Mouse (Mus musculus): Measurements from ENCODE around the gene Frmd4b. TPM values are rescaled to one million over a fixed set of nuclear protein-coding genes. Genes with fewer than 3 reads are reported as not detected.

The Frmd4b gene
- polyA plus RNA-seq, 1 experiment from 2014 or later: 11.1 TPM

- 0 out of 2 replicates have a peak, but pooled peaks cover 5% of the 10 kb centered on the region for H3K4me1 ChIP-seq (ENCODE audit: insufficient read depth, low read depth, low read length)
- no peak overlapping the region for H3K4me2 ChIP-seq (replicated peaks; ENCODE audit: low read depth, low read length)
- H3K36me3 ChIP-seq (ENCODE audit: insufficient read depth, low read length): peaks cover 9% of the 10 kb centered on the region; the same call in 1 of the 2 replicates
- no peak for DNase-seq (ENCODE audit: low spot score)
- H3K27ac ChIP-seq (ENCODE audit: low read length): no peak overlapping the region
- no peaks in the 10 kb centered on the region for H3K27me3 ChIP-seq (replicated peaks; ENCODE audit: insufficient read depth, low read length)
- TF ChIP-seq CTCF (IDR thresholded peaks at IDR 0.05): no peak
- TF ChIP-seq EP300 (IDR thresholded peaks at IDR 0.05): no peak
- no peak overlapping the region for H3K4me3 ChIP-seq (ENCODE audit: low read depth, low read length)
- no peak for ATAC-seq
- 83% methylated on average over 8 of the region's 8 CpGs for WGBS
- H3K9me3 ChIP-seq (ENCODE audit: low read length): no peaks in the 10 kb centered on the region
- H3K9ac ChIP-seq (replicated peaks; ENCODE audit: low read depth): no peak overlapping the region
These were observed 310.1 kb downstream of the Frmd4b start for GRCm38 (mm10) chr6:97307231-97307630.

- no peak overlapping the region for H3K27ac ChIP-seq (ENCODE audit: low read length)
- WGBS: 88% methylated on average over 11 of the region's 11 CpGs
- ATAC-seq: no peak
- H3K9me3 ChIP-seq (ENCODE audit: low read length): no peaks in the 10 kb centered on the region
- no peak overlapping the region for H3K4me3 ChIP-seq (ENCODE audit: low read depth, low read length)
- no peak for DNase-seq (ENCODE audit: low spot score)
- H3K36me3 ChIP-seq (ENCODE audit: insufficient read depth, low read length): peaks cover 9% of the 10 kb centered on the region; the same call in 1 of the 2 replicates
- no peak overlapping the region for H3K4me2 ChIP-seq (replicated peaks; ENCODE audit: low read depth, low read length)
- no peaks in the 10 kb centered on the region for H3K4me1 ChIP-seq (ENCODE audit: insufficient read depth, low read depth, low read length)
- H3K9ac ChIP-seq (replicated peaks; ENCODE audit: low read depth): no peak overlapping the region
- no peak for TF ChIP-seq CTCF (IDR thresholded peaks at IDR 0.05)
- no peak for TF ChIP-seq EP300 (IDR thresholded peaks at IDR 0.05)
- no peaks in the 10 kb centered on the region for H3K27me3 ChIP-seq (replicated peaks; ENCODE audit: insufficient read depth, low read length)
These were observed 311.0 kb downstream of the Frmd4b start for GRCm38 (mm10) chr6:97306351-97306750.

GRCm38 (mm10) chr6:97305491-97305890 lies 311.9 kb downstream of the Frmd4b start:
- no peak overlapping the region for H3K27ac ChIP-seq (ENCODE audit: low read length)
- H3K4me3 ChIP-seq (ENCODE audit: low read depth, low read length): no peak overlapping the region
- no peak for DNase-seq (ENCODE audit: low spot score)
- no peaks in the 10 kb centered on the region for H3K4me1 ChIP-seq (ENCODE audit: insufficient read depth, low read depth, low read length)
- no peak for TF ChIP-seq CTCF (IDR thresholded peaks at IDR 0.05)
- no peak for TF ChIP-seq EP300 (IDR thresholded peaks at IDR 0.05)
- ATAC-seq: no peak
- H3K9me3 ChIP-seq (ENCODE audit: low read length): no peaks in the 10 kb centered on the region
- peaks cover 9% of the 10 kb centered on the region; the same call in 1 of the 2 replicates for H3K36me3 ChIP-seq (ENCODE audit: insufficient read depth, low read length)
- no peak overlapping the region for H3K9ac ChIP-seq (replicated peaks; ENCODE audit: low read depth)
- H3K4me2 ChIP-seq (replicated peaks; ENCODE audit: low read depth, low read length): no peak overlapping the region
- WGBS: 48% methylated on average over 7 of the region's 7 CpGs
- no peaks in the 10 kb centered on the region for H3K27me3 ChIP-seq (replicated peaks; ENCODE audit: insufficient read depth, low read length)

- DNase-seq (ENCODE audit: low spot score) (no peak), ATAC-seq (no peak)
- Histone ChIP-seq H3K4me3 (ENCODE audit: low read depth, low read length) (no peak overlapping the region), H3K27me3 (replicated peaks; ENCODE audit: insufficient read depth, low read length) (no peaks in the 10 kb centered on the region), H3K27ac (ENCODE audit: low read length) (no peak overlapping the region), H3K36me3 (ENCODE audit: insufficient read depth, low read length) (peaks cover 9% of the 10 kb centered on the region; the same call in 1 of the 2 replicates), H3K9me3 (ENCODE audit: low read length) (no peaks in the 10 kb centered on the region), H3K4me2 (replicated peaks; ENCODE audit: low read depth, low read length) (no peak overlapping the region), H3K9ac (replicated peaks; ENCODE audit: low read depth) (no peak overlapping the region), H3K4me1 (ENCODE audit: insufficient read depth, low read depth, low read length) (no peaks in the 10 kb centered on the region)
- no peak for TF ChIP-seq CTCF (IDR thresholded peaks at IDR 0.05)
- no peak for TF ChIP-seq EP300 (IDR thresholded peaks at IDR 0.05)
- 54% methylated on average over 11 of the region's 11 CpGs for WGBS
These were observed 312.3 kb downstream of the Frmd4b start for GRCm38 (mm10) chr6:97305010-97305409.

- WGBS: 81% methylated on average over 9 of the region's 9 CpGs
- Histone ChIP-seq H3K36me3 (ENCODE audit: insufficient read depth, low read length) (peaks cover 9% of the 10 kb centered on the region; the same call in 1 of the 2 replicates), H3K4me3 (ENCODE audit: low read depth, low read length) (no peak overlapping the region), H3K4me2 (replicated peaks; ENCODE audit: low read depth, low read length) (no peak overlapping the region), H3K9ac (replicated peaks; ENCODE audit: low read depth) (no peak overlapping the region), H3K4me1 (ENCODE audit: insufficient read depth, low read depth, low read length) (no peaks in the 10 kb centered on the region), H3K27me3 (replicated peaks; ENCODE audit: insufficient read depth, low read length) (no peaks in the 10 kb centered on the region), H3K27ac (ENCODE audit: low read length) (no peak overlapping the region), H3K9me3 (ENCODE audit: low read length) (no peaks in the 10 kb centered on the region)
- TF ChIP-seq EP300 (IDR thresholded peaks at IDR 0.05): no peak
- DNase-seq (ENCODE audit: low spot score) (no peak), ATAC-seq (no peak)
These were observed 313.8 kb downstream of the Frmd4b start for GRCm38 (mm10) chr6:97303277-97304109.

GRCm38 (mm10) chr6:97302303-97302702 lies 315.0 kb downstream of the Frmd4b start:
- no peaks in the 10 kb centered on the region for H3K9me3 ChIP-seq (ENCODE audit: low read length)
- 77% methylated on average over 7 of the region's 7 CpGs for WGBS
- H3K9ac ChIP-seq (replicated peaks; ENCODE audit: low read depth): no peak overlapping the region
- H3K4me2 ChIP-seq (replicated peaks; ENCODE audit: low read depth, low read length): no peak overlapping the region
- H3K27ac ChIP-seq (ENCODE audit: low read length): no peak overlapping the region
- no peaks in the 10 kb centered on the region for H3K4me1 ChIP-seq (ENCODE audit: insufficient read depth, low read depth, low read length)
- DNase-seq (ENCODE audit: low spot score) (no peak), ATAC-seq (no peak)
- no peak overlapping the region for H3K4me3 ChIP-seq (ENCODE audit: low read depth, low read length)
- H3K27me3 ChIP-seq (replicated peaks; ENCODE audit: insufficient read depth, low read length): no peaks in the 10 kb centered on the region
- TF ChIP-seq CTCF (IDR thresholded peaks at IDR 0.05) (no peak), EP300 (IDR thresholded peaks at IDR 0.05) (no peak)
- H3K36me3 ChIP-seq (ENCODE audit: insufficient read depth, low read length): peaks cover 9% of the 10 kb centered on the region; the same call in 1 of the 2 replicates

All from lung, postnatal 0 days (tissue).